Mouse (Mus musculus): ENCODE measurements around the gene Gnb1l. TPM values are rescaled to one million over a fixed set of nuclear protein-coding genes. Genes with fewer than 3 reads are reported as not detected.

Gene Gnb1l
- polyA plus RNA-seq, 1 experiment from 2014 or later = 17.8 TPM

DNA sequence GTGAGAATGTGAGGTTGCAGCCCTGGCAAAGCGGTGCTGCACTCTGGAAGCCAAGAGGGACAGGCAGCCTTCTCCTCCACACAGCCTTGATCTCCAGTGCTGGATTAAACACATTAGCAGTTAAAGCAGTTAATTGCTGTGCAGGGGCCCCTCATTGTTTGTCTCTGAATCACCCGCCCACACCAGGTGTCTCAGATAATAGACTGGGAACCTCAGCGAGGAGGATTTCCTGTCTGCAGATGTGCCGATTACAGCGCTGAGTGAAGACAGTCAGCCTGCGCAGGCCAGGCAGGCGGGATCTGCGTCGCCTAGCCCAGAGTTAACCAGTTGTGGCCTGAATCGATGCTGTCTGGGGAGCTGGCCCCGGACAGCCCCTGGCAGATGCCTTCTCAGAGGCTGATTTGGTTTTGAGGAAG, 38.5 kb upstream of the Gnb1l start:
- Histone ChIP-seq H3K27me3 (replicated peaks; ENCODE audit: control insufficient read depth, insufficient read depth, low read length) (no peaks in the 10 kb centered on the region), H3K4me1 (ENCODE audit: control insufficient read depth, insufficient read depth, low read length) (peaks cover 39% of the 10 kb centered on the region), H3K36me3 (ENCODE audit: control insufficient read depth, insufficient read depth, low read length) (peaks cover 5% of the 10 kb centered on the region; the same call in 1 of the 2 replicates), H3K4me2 (ENCODE audit: low read depth, low read length) (peak overlapping the region; percentile 43), H3K4me3 (ENCODE audit: low read depth, low read length) (peak overlapping the region; percentile 9; the same call in 1 of the 2 replicates), H3K9ac (ENCODE audit: low read depth, low read length) (peak overlapping the region; percentile 34; the same call in 1 of the 2 replicates), H3K27ac (replicated peaks; ENCODE audit: low read depth, low read length) (peak overlapping the region; percentile 75), H3K9me3 (ENCODE audit: control insufficient read depth, low read length) (no peaks in the 10 kb centered on the region)
- ATAC-seq (ENCODE audit: low read depth) (peak; percentile 90), DNase-seq (ENCODE audit: low spot score) (peak; percentile 92)
- under 1% methylated on average over 10 of the region's 11 CpGs for WGBS

DNA sequence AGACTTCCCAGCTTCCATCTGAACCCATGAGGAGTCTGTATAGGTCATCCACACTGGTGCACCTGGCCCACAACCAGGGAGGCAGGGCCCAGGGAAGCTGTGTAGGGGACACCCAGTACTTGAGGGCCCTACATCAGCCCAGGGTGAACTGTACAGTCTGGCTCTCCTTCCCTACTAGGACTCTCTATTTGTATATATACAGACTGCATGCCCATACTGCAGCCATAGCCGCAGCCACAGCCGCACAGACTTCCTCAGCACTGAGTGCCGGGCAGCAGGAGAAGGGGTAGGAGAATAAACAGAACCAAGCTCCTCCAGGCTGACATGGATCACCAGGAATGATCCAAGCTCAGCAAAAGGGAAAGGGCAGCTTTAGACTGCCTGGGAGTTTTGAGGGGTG, 37.7 kb upstream of the Gnb1l start:
- no peak for DNase-seq (ENCODE audit: low spot score)
- no peaks in the 10 kb centered on the region for H3K9me3 ChIP-seq (ENCODE audit: control insufficient read depth, low read length)
- H3K27ac ChIP-seq (replicated peaks; ENCODE audit: low read depth, low read length) = no peak overlapping the region
- no peaks in the 10 kb centered on the region for H3K27me3 ChIP-seq (replicated peaks; ENCODE audit: control insufficient read depth, insufficient read depth, low read length)
- no peak overlapping the region for H3K4me2 ChIP-seq (ENCODE audit: low read depth, low read length)
- no peak overlapping the region for H3K4me3 ChIP-seq (ENCODE audit: low read depth, low read length)
- ATAC-seq (ENCODE audit: low read depth) = no peak
- 88% methylated on average over 3 of the region's 3 CpGs for WGBS
- H3K36me3 ChIP-seq (ENCODE audit: control insufficient read depth, insufficient read depth, low read length) = peaks cover 5% of the 10 kb centered on the region; the same call in 1 of the 2 replicates
- H3K4me1 ChIP-seq (ENCODE audit: control insufficient read depth, insufficient read depth, low read length) = peaks cover 39% of the 10 kb centered on the region
- no peak overlapping the region for H3K9ac ChIP-seq (ENCODE audit: low read depth, low read length)

DNA sequence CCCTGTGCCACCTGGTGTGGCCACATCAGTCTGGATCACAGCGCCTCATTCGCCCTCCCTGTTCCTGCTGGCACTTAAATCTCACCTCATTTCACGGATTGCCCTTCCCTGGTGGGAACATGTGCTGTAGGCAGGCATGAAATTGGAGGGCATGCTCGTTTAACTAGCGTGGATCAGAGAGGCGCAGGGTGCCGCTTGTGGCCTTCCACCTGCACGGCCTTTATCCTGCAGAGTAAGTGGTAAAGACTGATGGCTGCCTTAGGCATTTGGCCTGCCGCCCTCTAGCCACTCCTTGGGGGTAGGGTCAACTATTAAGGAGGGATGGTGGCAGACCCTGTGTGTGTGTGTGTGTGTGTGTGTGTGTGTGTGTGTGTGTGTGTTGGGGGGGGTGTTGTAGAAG, 36.5 kb upstream of the Gnb1l start:
- WGBS = 61% methylated on average over 9 of the region's 9 CpGs
- Histone ChIP-seq H3K27ac (replicated peaks; ENCODE audit: low read depth, low read length) (no peak overlapping the region), H3K4me1 (ENCODE audit: control insufficient read depth, insufficient read depth, low read length) (peaks cover 39% of the 10 kb centered on the region), H3K27me3 (replicated peaks; ENCODE audit: control insufficient read depth, insufficient read depth, low read length) (no peaks in the 10 kb centered on the region), H3K4me3 (ENCODE audit: low read depth, low read length) (no peak overlapping the region), H3K4me2 (ENCODE audit: low read depth, low read length) (no peak overlapping the region), H3K9ac (ENCODE audit: low read depth, low read length) (no peak overlapping the region), H3K36me3 (ENCODE audit: control insufficient read depth, insufficient read depth, low read length) (peaks cover under 1% of the 10 kb centered on the region; the same call in 1 of the 2 replicates), H3K9me3 (ENCODE audit: control insufficient read depth, low read length) (no peaks in the 10 kb centered on the region)
- ATAC-seq (ENCODE audit: low read depth) (no peak), DNase-seq (ENCODE audit: low spot score) (no peak)

DNA sequence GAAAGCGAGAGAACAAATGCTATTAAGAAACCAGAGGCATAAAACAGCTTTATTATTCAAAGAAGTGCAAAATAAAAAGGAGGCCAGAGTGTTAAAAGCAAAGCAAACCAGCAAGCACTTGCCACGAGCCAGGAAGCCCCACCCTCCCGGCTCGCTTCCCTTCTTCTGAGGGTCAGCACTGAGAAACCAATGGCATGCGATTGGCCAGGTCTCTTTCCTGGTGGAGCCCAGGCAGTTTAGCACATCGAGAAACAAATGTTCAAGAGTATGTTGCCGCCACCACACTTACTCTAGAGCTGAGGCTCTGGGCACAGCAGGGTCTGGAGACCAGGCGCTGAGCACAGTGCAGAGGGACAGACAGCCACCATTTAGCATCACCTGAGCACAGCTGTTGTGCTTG, 35.9 kb upstream of the Gnb1l start:
- Histone ChIP-seq H3K9me3 (ENCODE audit: control insufficient read depth, low read length) (no peaks in the 10 kb centered on the region), H3K36me3 (ENCODE audit: control insufficient read depth, insufficient read depth, low read length) (no peaks in the 10 kb centered on the region), H3K27ac (replicated peaks; ENCODE audit: low read depth, low read length) (no peak overlapping the region), H3K4me3 (ENCODE audit: low read depth, low read length) (no peak overlapping the region), H3K4me1 (ENCODE audit: control insufficient read depth, insufficient read depth, low read length) (peaks cover 39% of the 10 kb centered on the region), H3K4me2 (ENCODE audit: low read depth, low read length) (no peak overlapping the region), H3K9ac (ENCODE audit: low read depth, low read length) (no peak overlapping the region), H3K27me3 (replicated peaks; ENCODE audit: control insufficient read depth, insufficient read depth, low read length) (no peaks in the 10 kb centered on the region)
- DNase-seq (ENCODE audit: low spot score) (no peak), ATAC-seq (ENCODE audit: low read depth) (no peak)
- WGBS = 52% methylated on average over 8 of the region's 8 CpGs

DNA sequence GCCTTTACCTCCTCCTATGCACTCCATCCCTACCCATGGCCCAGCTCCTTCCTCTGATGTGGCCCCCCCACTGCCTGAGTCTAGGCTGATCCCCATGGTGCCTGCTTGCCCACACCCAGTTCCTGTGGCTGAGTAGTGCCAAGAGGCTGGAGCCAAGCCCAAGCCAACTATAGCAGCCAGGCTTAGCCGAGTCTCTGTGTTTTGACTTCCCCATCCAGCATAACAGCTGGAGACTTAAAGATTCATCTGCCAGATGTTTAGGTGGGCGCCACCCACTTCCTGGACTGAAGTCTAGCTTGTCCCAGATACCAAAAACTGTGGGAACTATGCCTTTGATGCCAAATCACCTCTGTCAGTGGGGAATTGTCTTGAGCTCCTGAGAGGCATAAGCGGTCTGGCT, 34.2 kb upstream of the Gnb1l start:
- H3K4me3 ChIP-seq (ENCODE audit: low read depth, low read length) = no peak overlapping the region
- WGBS = 47% methylated on average over 3 of the region's 3 CpGs
- no peak overlapping the region for H3K9ac ChIP-seq (ENCODE audit: low read depth, low read length)
- DNase-seq (ENCODE audit: low spot score) (peak; percentile 74), ATAC-seq (ENCODE audit: low read depth) (0 out of 2 replicates have a peak, but pooled peaks have one; percentile 31)
- H3K27ac ChIP-seq (replicated peaks; ENCODE audit: low read depth, low read length) = peak overlapping the region; percentile 33; the same call in 1 of the 2 replicates
- H3K4me2 ChIP-seq (ENCODE audit: low read depth, low read length) = no peak overlapping the region
- no peaks in the 10 kb centered on the region; the same call in 1 of the 2 replicates for H3K36me3 ChIP-seq (ENCODE audit: control insufficient read depth, insufficient read depth, low read length)
- H3K9me3 ChIP-seq (ENCODE audit: control insufficient read depth, low read length) = no peaks in the 10 kb centered on the region
- peaks cover 34% of the 10 kb centered on the region for H3K4me1 ChIP-seq (ENCODE audit: control insufficient read depth, insufficient read depth, low read length)
- no peaks in the 10 kb centered on the region for H3K27me3 ChIP-seq (replicated peaks; ENCODE audit: control insufficient read depth, insufficient read depth, low read length)

DNA sequence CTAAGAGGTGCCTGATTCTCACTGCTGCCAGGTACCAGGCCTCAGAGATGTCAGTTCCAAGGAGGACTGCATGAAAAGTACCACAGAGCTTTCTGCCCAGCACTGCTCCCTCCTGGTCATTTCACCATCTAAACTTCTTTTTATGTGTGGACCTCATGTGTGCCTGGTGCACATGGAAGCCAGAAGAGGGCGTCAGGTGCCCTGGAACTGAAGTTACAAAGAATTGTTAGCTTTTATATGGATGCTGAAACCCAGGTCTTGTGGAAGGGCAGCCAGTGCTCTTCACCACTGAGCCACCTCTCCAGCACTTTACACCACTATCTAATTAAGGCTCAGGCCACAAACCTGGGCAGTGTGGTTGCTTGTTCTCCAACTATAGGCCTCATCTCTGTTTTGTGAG, 27.7 kb upstream of the Gnb1l start:
- Histone ChIP-seq H3K27me3 (replicated peaks; ENCODE audit: control insufficient read depth, insufficient read depth, low read length) (no peaks in the 10 kb centered on the region), H3K4me2 (ENCODE audit: low read depth, low read length) (no peak overlapping the region), H3K27ac (replicated peaks; ENCODE audit: low read depth, low read length) (no peak overlapping the region), H3K4me3 (ENCODE audit: low read depth, low read length) (no peak overlapping the region), H3K9ac (ENCODE audit: low read depth, low read length) (no peak overlapping the region), H3K9me3 (ENCODE audit: control insufficient read depth, low read length) (no peaks in the 10 kb centered on the region), H3K36me3 (ENCODE audit: control insufficient read depth, insufficient read depth, low read length) (no peaks in the 10 kb centered on the region; the same call in 1 of the 2 replicates), H3K4me1 (ENCODE audit: control insufficient read depth, insufficient read depth, low read length) (peaks cover 8% of the 10 kb centered on the region; the same call in 1 of the 2 replicates)
- ATAC-seq (ENCODE audit: low read depth) (no peak), DNase-seq (ENCODE audit: low spot score) (no peak)
- WGBS = 43% methylated on average over 1 of the region's 1 CpGs

DNA sequence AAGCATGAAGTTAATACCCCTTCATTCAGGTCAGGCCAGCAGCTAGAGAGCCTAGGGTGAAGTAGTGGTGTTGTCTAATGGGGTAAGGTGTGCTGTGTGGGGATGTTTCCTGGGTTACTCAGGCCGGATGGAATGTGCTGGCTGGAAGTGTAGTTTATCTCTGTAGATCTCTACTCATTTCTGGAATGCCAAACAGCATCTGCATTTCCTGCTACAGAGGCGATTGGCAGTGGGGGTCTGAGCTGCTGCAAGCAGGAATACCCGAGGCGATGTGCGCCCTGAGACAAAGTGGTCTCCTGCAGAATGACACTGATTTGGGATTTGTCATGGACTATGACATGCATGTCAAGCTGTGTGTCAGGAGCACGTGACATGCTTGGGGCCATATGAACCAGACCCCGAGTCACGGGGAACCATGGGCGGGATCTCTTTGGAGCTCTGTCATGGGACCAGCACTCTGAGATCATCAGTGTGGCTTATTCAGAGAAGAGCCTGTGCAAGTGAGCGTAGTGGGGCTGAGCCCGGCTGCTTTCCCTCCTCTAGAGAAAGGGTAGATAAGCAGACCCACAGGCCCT, 27.0 kb upstream of the Gnb1l start:
- DNase-seq (ENCODE audit: low spot score) = no peak
- Histone ChIP-seq H3K4me3 (ENCODE audit: low read depth, low read length) (no peak overlapping the region), H3K9ac (ENCODE audit: low read depth, low read length) (0 out of 2 replicates have a peak overlapping the region, but pooled peaks have one; percentile 2), H3K36me3 (ENCODE audit: control insufficient read depth, insufficient read depth, low read length) (no peaks in the 10 kb centered on the region; the same call in 1 of the 2 replicates), H3K9me3 (ENCODE audit: control insufficient read depth, low read length) (no peaks in the 10 kb centered on the region), H3K27ac (replicated peaks; ENCODE audit: low read depth, low read length) (no peak overlapping the region), H3K4me2 (ENCODE audit: low read depth, low read length) (no peak overlapping the region), H3K4me1 (ENCODE audit: control insufficient read depth, insufficient read depth, low read length) (peaks cover 8% of the 10 kb centered on the region; the same call in 1 of the 2 replicates), H3K27me3 (replicated peaks; ENCODE audit: control insufficient read depth, insufficient read depth, low read length) (no peaks in the 10 kb centered on the region)
- ATAC-seq (ENCODE audit: low read depth) = peak; percentile 48; the same call in 1 of the 2 replicates
- 60% methylated on average over 11 of the region's 11 CpGs for WGBS

DNA sequence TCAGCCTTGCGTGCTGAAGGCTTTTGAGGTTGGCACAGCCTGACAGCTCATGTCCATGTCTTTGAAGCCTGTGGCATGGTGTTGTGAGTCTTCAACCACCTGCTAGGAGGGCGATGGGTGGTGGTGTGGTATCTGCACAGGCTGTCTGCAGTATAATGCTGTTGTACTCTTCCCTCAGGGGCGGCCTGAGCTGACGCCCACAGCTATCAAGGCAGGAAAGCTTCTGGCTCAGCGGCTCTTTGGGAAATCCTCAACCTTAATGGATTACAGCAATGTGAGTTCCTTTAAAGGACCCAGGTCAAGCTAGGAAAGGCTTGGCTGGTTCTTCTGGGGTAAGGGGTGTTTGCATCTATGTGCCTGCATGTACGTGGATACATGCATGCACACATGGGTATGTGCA, 26.5 kb upstream of the Gnb1l start:
- Histone ChIP-seq H3K4me3 (ENCODE audit: low read depth, low read length) (no peak overlapping the region), H3K4me1 (ENCODE audit: control insufficient read depth, insufficient read depth, low read length) (peaks cover 8% of the 10 kb centered on the region; the same call in 1 of the 2 replicates), H3K9me3 (ENCODE audit: control insufficient read depth, low read length) (no peaks in the 10 kb centered on the region), H3K4me2 (ENCODE audit: low read depth, low read length) (no peak overlapping the region), H3K9ac (ENCODE audit: low read depth, low read length) (0 out of 2 replicates have a peak overlapping the region, but pooled peaks have one; percentile 2), H3K27me3 (replicated peaks; ENCODE audit: control insufficient read depth, insufficient read depth, low read length) (no peaks in the 10 kb centered on the region), H3K36me3 (ENCODE audit: control insufficient read depth, insufficient read depth, low read length) (no peaks in the 10 kb centered on the region; the same call in 1 of the 2 replicates), H3K27ac (replicated peaks; ENCODE audit: low read depth, low read length) (no peak overlapping the region)
- ATAC-seq (ENCODE audit: low read depth) (no peak), DNase-seq (ENCODE audit: low spot score) (no peak)
- 76% methylated on average over 6 of the region's 6 CpGs for WGBS

DNA sequence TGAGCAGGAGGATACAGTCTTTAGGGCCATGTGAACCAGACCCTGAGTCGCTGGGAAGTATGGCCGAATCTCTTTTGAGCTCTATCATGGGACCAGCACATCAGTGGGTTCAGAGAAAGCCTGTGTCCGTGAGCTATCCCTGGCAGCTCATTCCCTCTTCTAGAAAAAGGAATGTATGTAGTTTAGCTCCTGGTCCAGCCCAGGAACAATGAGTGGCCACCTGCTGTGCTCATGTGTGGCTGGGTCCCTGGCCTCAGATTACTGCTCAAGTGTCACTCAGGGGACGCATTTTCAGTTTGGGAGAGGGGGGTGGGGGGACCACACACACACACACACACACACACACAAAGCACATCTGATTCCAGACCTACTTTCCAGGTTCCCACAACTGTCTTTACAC, 26.1 kb upstream of the Gnb1l start:
- no peak for DNase-seq (ENCODE audit: low spot score)
- H3K27me3 ChIP-seq (replicated peaks; ENCODE audit: control insufficient read depth, insufficient read depth, low read length) = no peaks in the 10 kb centered on the region
- ATAC-seq (ENCODE audit: low read depth) = no peak; the same call in 1 of the 2 replicates
- H3K4me2 ChIP-seq (ENCODE audit: low read depth, low read length) = no peak overlapping the region
- H3K27ac ChIP-seq (replicated peaks; ENCODE audit: low read depth, low read length) = no peak overlapping the region
- no peak overlapping the region for H3K4me3 ChIP-seq (ENCODE audit: low read depth, low read length)
- no peaks in the 10 kb centered on the region; the same call in 1 of the 2 replicates for H3K36me3 ChIP-seq (ENCODE audit: control insufficient read depth, insufficient read depth, low read length)
- no peaks in the 10 kb centered on the region for H3K9me3 ChIP-seq (ENCODE audit: control insufficient read depth, low read length)
- no peak overlapping the region for H3K9ac ChIP-seq (ENCODE audit: low read depth, low read length)
- 78% methylated on average over 4 of the region's 4 CpGs for WGBS
- peaks cover 8% of the 10 kb centered on the region; the same call in 1 of the 2 replicates for H3K4me1 ChIP-seq (ENCODE audit: control insufficient read depth, insufficient read depth, low read length)

Data from embryonic facial prominence, embryonic 14.5 days (tissue).